Mouse (Mus musculus): ENCODE results near the gene Mt4.

Gene Mt4

DNA sequence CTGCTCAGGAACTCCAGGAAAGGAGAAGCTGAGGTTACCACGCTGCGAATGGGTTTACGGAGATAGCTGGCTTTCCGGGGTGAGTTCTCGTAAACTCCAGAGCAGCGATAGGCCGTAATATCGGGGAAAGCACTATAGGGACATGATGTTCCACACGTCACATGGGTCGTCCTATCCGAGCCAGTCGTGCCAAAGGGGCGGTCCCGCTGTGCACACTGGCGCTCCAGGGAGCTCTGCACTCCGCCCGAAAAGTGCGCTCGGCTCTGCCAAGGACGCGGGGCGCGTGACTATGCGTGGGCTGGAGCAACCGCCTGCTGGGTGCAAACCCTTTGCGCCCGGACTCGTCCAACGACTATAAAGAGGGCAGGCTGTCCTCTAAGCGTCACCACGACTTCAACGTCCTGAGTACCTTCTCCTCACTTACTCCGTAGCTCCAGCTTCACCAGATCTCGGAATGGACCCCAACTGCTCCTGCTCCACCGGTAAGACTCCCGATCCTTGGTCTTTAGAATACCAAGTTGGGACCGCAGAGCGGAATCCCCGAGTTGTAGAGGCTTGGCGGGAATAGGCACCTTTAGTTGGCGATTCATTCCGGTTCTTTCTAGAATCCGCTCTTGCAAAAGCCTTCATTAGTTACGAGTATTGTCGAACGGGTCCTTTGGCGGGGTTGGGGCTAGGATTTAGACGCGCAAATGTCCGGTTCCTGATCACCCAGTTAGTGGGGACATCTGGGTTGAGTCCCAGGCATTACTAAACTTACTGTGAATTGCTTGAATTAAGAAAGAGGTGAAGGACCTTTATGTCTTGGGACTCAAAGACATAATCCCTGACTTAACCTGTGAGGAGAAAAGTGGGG is 42.1 kb downstream of the Mt4 start, which contains the start of gene Mt1:
TSS of gene Mt1 (plus strand) at position 226 of the 856 bp plus-strand sequence.
- DNase-seq (ENCODE audit: extremely low spot score, low read depth, low spot score) = no peak

- DNase-seq (ENCODE audit: extremely low spot score, low read depth, low spot score) = no peak
Measured at GRCm38 (mm10) chr8:94179713-94180560, 42.9 kb downstream of the Mt4 start.

- DNase-seq (ENCODE audit: extremely low spot score, low read depth, low spot score) = no peak
Measured at GRCm38 (mm10) chr8:94180561-94180908, 43.5 kb downstream of the Mt4 start.

GRCm38 (mm10) chr8:94182055-94182929 is 45.3 kb downstream of the Mt4 start:
- no peak for DNase-seq (ENCODE audit: extremely low spot score, low read depth, low spot score)

GRCm38 (mm10) chr8:94183117-94183516 is 46.1 kb downstream of the Mt4 start:
- DNase-seq (ENCODE audit: extremely low spot score, low read depth, low spot score) = no peak

GRCm38 (mm10) chr8:94184357-94184843 is 47.4 kb downstream of the Mt4 start:
- DNase-seq (ENCODE audit: extremely low spot score, low read depth, low spot score) = no peak

GRCm38 (mm10) chr8:94185791-94186190 is 48.8 kb downstream of the Mt4 start:
- no peak for DNase-seq (ENCODE audit: extremely low spot score, low read depth, low spot score)

DNA sequence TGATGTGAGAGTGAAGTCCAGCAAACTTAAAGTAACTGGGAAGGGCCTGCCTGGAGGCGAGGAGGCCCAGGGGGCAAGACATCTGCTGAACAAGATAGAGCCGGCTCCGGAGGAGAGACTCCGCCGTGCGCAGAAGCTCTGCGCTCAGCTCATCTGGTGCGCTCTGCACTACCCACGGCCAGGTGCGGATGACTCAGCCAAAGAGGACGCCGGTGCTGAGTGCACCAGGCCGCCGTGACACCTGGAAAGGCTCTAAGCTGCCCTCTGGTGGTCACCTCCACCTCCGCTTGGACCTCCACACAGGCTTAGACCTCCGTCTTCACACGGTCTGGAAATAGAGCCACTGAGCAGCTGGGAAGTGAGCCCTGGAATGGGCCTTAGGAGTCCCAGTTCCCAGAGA is 49.5 kb downstream of the Mt4 start:
- DNase-seq (ENCODE audit: extremely low spot score, low read depth, low spot score) = no peak

DNA sequence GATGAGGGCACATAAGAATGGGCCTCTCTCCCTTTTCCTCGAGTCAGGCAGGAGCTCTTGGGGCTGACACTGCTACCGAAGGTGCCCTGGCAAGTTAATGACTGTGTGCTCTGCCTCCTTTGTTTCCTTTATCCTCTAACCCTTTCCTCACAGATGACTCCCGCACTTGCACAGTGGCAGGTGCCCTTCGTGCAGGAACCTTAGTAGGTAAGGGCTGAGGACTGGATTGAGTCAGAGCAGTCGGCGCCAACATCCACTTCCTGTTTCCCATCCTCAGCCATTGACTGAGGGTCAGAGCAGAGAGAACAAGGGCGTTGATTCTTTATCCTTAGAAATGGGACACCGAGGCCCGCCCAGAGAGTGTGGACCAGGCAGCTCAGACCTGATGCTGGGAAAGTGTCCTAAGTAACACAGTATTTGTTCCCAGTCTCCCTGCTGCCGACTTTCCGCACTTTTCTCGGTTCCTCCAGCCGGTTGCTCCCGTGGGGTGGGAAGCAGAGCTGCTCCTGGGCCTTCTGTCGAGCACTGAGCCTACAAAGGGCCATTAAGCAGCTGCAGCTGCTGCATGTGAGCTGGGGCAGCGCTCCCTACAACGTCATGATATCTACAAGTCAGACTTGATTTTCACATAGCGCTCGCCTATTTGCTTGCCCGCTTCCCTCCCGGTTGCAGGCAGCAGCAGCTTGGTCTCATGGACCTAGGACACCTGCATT is 50.4 kb downstream of the Mt4 start:
- no peak for DNase-seq (ENCODE audit: extremely low spot score, low read depth, low spot score)
